Mouse (Mus musculus): ENCODE results near the gene Irak1bp1. TPM values are rescaled to one million over a fixed set of nuclear protein-coding genes. Genes with fewer than 3 reads are reported as not detected.

Gene Irak1bp1
- 0.58 and 0.62 TPM in 2 replicates for polyA plus RNA-seq (2012; rRNA removed)

GRCm38 (mm10) chr9:82829007-82829689 lies at the start of gene Irak1bp1:
Irak1bp1 (plus strand) TSS chr9:82829540.

Other genes with a start within 250 kb of the Irak1bp1 start
- 4.0 and 4.6 TPM in 2 replicates for gene Phip, start 146.0 kb downstream of the Irak1bp1 start, polyA plus RNA-seq (2012; rRNA removed)

Measured in liver, embryonic 14 days (tissue).